Mouse (Mus musculus): Measurements from ENCODE around the gene Dspp.

DNA sequence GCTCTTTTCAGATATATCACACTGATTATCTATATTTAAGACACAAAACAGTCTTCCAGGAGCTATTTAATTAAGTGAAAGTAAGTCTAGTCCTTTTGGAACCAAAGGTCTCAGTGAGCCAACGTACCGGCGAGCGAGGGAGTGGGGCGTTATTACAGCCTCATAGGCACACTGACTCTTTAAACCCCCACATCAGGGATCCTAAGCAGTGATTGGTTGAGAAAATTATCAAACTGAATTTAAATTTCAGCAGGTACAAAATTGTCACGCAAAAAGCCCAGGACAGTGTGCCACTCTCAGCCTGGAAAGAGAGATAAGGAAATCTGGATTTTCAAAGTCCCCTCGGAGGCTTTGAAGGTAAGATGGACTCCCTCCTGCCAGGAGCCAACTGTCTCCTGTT lies at the start of gene Dspp:
- TF ChIP-seq CTCF (IDR thresholded peaks at IDR 0.05; ENCODE audit: low read depth) = no peak
- no peak for TF ChIP-seq EP300 (IDR thresholded peaks at IDR 0.05; ENCODE audit: low read depth)

All from liver, postnatal 0 days (tissue).